Mouse (Mus musculus) intestine, embryonic 14.5 days (tissue): ENCODE data around the gene Fibp. TPM values are rescaled to one million over a fixed set of nuclear protein-coding genes. Genes with fewer than 3 reads are reported as not detected.
"Not testable (repeated sequence)": the region's sequence is repeated elsewhere in the genome, so short reads cannot be mapped to it uniquely, and the experiment has no call there.

Experiments
- ATAC-seq: fragments of 200-750 bp; cut with Nextera tagmentation; replicated peaks from 2 replicates; pipeline ENCODE4 v1.8.0; 2017; ENCODE audit warnings: low read depth, moderate number of reproducible peaks, moderate TSS enrichment, moderate library complexity; ENCODE audit not compliant: low FRiP score, low TSS enrichment
- DNase-seq: peaks from one replicate; pipeline ENCODE4 v3.0.0-alpha.2; 2018; ENCODE audit warnings: low spot score
- H3K27ac ChIP-seq: fragments of 300-500 bp; sonication (generic); 2 replicates; pipeline ENCODE4 v1.5.1; 2014; ENCODE audit warnings: low read depth, mild to moderate bottlenecking, control low read depth
- H3K27me3 ChIP-seq: fragments of 300-500 bp; sonication (generic); replicated peaks from 2 replicates; pipeline ENCODE4 v1.6.1; 2014; ENCODE audit warnings: low read length, control low read depth; ENCODE audit not compliant: control insufficient read depth, insufficient read depth
- H3K36me3 ChIP-seq: fragments of 300-500 bp; sonication (generic); 2 replicates; pipeline ENCODE4 v1.6.1; 2014; ENCODE audit warnings: low read length, control low read depth; ENCODE audit not compliant: control insufficient read depth, insufficient read depth
- H3K4me1 ChIP-seq: fragments of 300-500 bp; sonication (generic); replicated peaks from 2 replicates; pipeline ENCODE4 v1.6.1; 2014; ENCODE audit warnings: low read length, control low read depth, mixed read lengths; ENCODE audit not compliant: control insufficient read depth, insufficient read depth
- H3K4me2 ChIP-seq: fragments of 300-500 bp; sonication (generic); 2 replicates; pipeline ENCODE4 v1.6.1; 2014; ENCODE audit warnings: low read length
- H3K4me3 ChIP-seq: fragments of 300-500 bp; sonication (generic); 2 replicates; pipeline ENCODE4 v1.5.1; 2014; ENCODE audit warnings: low read depth, low read length, control low read depth, mixed read lengths
- H3K9ac ChIP-seq: fragments of 300-500 bp; sonication (generic); 2 replicates; pipeline ENCODE4 v1.6.1; 2014; ENCODE audit warnings: mild to moderate bottlenecking, low read length
- H3K9me3 ChIP-seq: fragments of 300-500 bp; sonication (generic); 2 replicates; pipeline ENCODE4 v1.6.1; 2016; ENCODE audit warnings: low read length, control low read depth; ENCODE audit not compliant: control insufficient read depth
- WGBS: fragments of 180-500 bp; shearing (Covaris S2); extraction: QIAGEN DNeasy Blood & Tissue Kit; methylation state at CpG from one replicate; pipeline ENCODE4 v1.1.7; 2014; 5-methylcytosine and 5-hydroxymethylcytosine counted together
- polyA plus RNA-seq: library from polyadenylated mRNA; unstranded; fragments of >200 nt; fragmentation: Nextera tagmentation; extraction: Ambion mirVana; gene quantifications from 2 replicates; pipeline ENCODE4 v1.2.1, GENCODE M21; 2014

Fibp gene
- polyA plus RNA-seq, 1 experiment from 2014 or later, result 112 TPM

- Histone ChIP-seq H3K9me3 (no peaks in the 10 kb centered on the region), H3K27ac (no peak overlapping the region), H3K4me3 (no peak overlapping the region), H3K4me2 (no peak overlapping the region), H3K27me3 (no peaks in the 10 kb centered on the region), H3K4me1 (peaks cover 13% of the 10 kb centered on the region), H3K36me3 (peaks cover 47% of the 10 kb centered on the region), H3K9ac (no peak overlapping the region)
- WGBS, result 82% methylated on average over 8 of the region's 8 CpGs
- ATAC-seq (no peak), DNase-seq (no peak)
Measured at GRCm38 (mm10) chr19:5486286-5486685, 25.9 kb downstream of the Fibp start.

GRCm38 (mm10) chr19:5486771-5487170, 26.4 kb downstream of the Fibp start:
- H3K4me3 ChIP-seq, result no peak overlapping the region
- no peaks in the 10 kb centered on the region for H3K9me3 ChIP-seq
- no peaks in the 10 kb centered on the region for H3K27me3 ChIP-seq
- peaks cover 42% of the 10 kb centered on the region for H3K36me3 ChIP-seq
- ATAC-seq (no peak), DNase-seq (no peak)
- WGBS, result 76% methylated on average over 4 of the region's 4 CpGs
- H3K27ac ChIP-seq, result no peak overlapping the region
- H3K9ac ChIP-seq, result no peak overlapping the region
- peaks cover 13% of the 10 kb centered on the region for H3K4me1 ChIP-seq
- H3K4me2 ChIP-seq, result peak overlapping the region; percentile 75; the same call in 1 of the 2 replicates

GRCm38 (mm10) chr19:5487768-5488550, 27.5 kb downstream of the Fibp start, which contains the start of gene Mus81:
Mus81 (minus strand) TSS chr19:5488402.
- ATAC-seq (peak; percentile 70), DNase-seq (peak; percentile 99)
- Histone ChIP-seq H3K36me3 (peaks cover 42% of the 10 kb centered on the region), H3K4me3 (peak within 1 kb of the TSS; percentile 48), H3K4me2 (peak within 1 kb of the TSS; percentile 75), H3K9ac (peak within 1 kb of the TSS; percentile 41), H3K4me1 (peaks cover 18% of the 10 kb centered on the region), H3K27ac (peak within 1 kb of the TSS; percentile 98), H3K27me3 (no peaks in the 10 kb centered on the region), H3K9me3 (no peaks in the 10 kb centered on the region)
- WGBS, result under 1% methylated on average over 38 of the region's 39 CpGs

GRCm38 (mm10) chr19:5488878-5489571, 28.6 kb downstream of the Fibp start:
- H3K4me1 ChIP-seq, result peaks cover 18% of the 10 kb centered on the region
- peak; percentile 96 for DNase-seq
- WGBS, result under 1% methylated on average over 26 of the region's 26 CpGs
- peaks cover 42% of the 10 kb centered on the region for H3K36me3 ChIP-seq
- H3K4me2 ChIP-seq, result peak overlapping the region; percentile 75
- peak overlapping the region; percentile 41 for H3K9ac ChIP-seq
- H3K9me3 ChIP-seq, result no peaks in the 10 kb centered on the region
- H3K27ac ChIP-seq, result peak overlapping the region; percentile 98
- peak; percentile 78 for ATAC-seq
- peak overlapping the region; percentile 48 for H3K4me3 ChIP-seq
- no peaks in the 10 kb centered on the region for H3K27me3 ChIP-seq

GRCm38 (mm10) chr19:5489721-5490120, 29.3 kb downstream of the Fibp start:
- H3K4me2 ChIP-seq, result peak overlapping the region; percentile 75
- ATAC-seq, DNase-seq, H3K9ac ChIP-seq, H3K27me3 ChIP-seq, H3K9me3 ChIP-seq: not testable (repeated sequence)
- peaks cover 18% of the 10 kb centered on the region for H3K4me1 ChIP-seq
- peaks cover 43% of the 10 kb centered on the region for H3K36me3 ChIP-seq
- peak overlapping the region; percentile 98 for H3K27ac ChIP-seq
- 47% methylated on average over 10 of the region's 10 CpGs for WGBS
- peak overlapping the region; percentile 95; the same call in 1 of the 2 replicates for H3K4me3 ChIP-seq

GRCm38 (mm10) chr19:5490313-5490897, 30.0 kb downstream of the Fibp start, which contains the start of gene Cfl1:
Cfl1 (plus strand) TSS chr19:5490455.
- Histone ChIP-seq H3K27ac (peak within 1 kb of the TSS; percentile 98), H3K9ac (peak within 1 kb of the TSS; percentile 96), H3K9me3 (no peaks in the 10 kb centered on the region), H3K4me2 (peak within 1 kb of the TSS; percentile 75), H3K36me3 (peaks cover 41% of the 10 kb centered on the region), H3K4me1 (peaks cover 18% of the 10 kb centered on the region), H3K27me3 (no peaks in the 10 kb centered on the region), H3K4me3 (peak within 1 kb of the TSS; percentile 95)
- WGBS, result under 1% methylated on average over 56 of the region's 62 CpGs
- DNase-seq (peak; percentile 95), ATAC-seq (peak; percentile 54)

- Histone ChIP-seq H3K36me3 (peaks cover 41% of the 10 kb centered on the region), H3K27ac (peak overlapping the region; percentile 98), H3K4me1 (peaks cover 18% of the 10 kb centered on the region), H3K4me3 (peak overlapping the region; percentile 95), H3K4me2 (peak overlapping the region; percentile 75), H3K9me3 (no peaks in the 10 kb centered on the region), H3K9ac (peak overlapping the region; percentile 96), H3K27me3 (no peaks in the 10 kb centered on the region)
- ATAC-seq (no peak; the same call in none of the 2 replicates), DNase-seq (peak; percentile 89)
- under 1% methylated on average over 59 of the region's 59 CpGs for WGBS
Measured at GRCm38 (mm10) chr19:5490898-5491708, 30.7 kb downstream of the Fibp start.

- Histone ChIP-seq H3K4me1 (peaks cover 9% of the 10 kb centered on the region), H3K36me3 (peaks cover 56% of the 10 kb centered on the region), H3K27ac (no peak overlapping the region), H3K4me2 (no peak overlapping the region), H3K4me3 (no peak overlapping the region), H3K27me3 (no peaks in the 10 kb centered on the region), H3K9ac (no peak overlapping the region), H3K9me3 (no peaks in the 10 kb centered on the region)
- ATAC-seq (no peak), DNase-seq (no peak)
- 82% methylated on average over 4 of the region's 4 CpGs for WGBS
Measured at GRCm38 (mm10) chr19:5492641-5493040, 32.2 kb downstream of the Fibp start.
